Mouse (Mus musculus) right cerebral cortex, adult 18-20 months (tissue): Measurements from ENCODE around the gene Snorc.

ENCODE experiments used
- DNase-seq: peaks from one replicate; pipeline ENCODE4 v3.0.0; 2022; ENCODE audit warnings: mixed read lengths

Gene Snorc

DNA sequence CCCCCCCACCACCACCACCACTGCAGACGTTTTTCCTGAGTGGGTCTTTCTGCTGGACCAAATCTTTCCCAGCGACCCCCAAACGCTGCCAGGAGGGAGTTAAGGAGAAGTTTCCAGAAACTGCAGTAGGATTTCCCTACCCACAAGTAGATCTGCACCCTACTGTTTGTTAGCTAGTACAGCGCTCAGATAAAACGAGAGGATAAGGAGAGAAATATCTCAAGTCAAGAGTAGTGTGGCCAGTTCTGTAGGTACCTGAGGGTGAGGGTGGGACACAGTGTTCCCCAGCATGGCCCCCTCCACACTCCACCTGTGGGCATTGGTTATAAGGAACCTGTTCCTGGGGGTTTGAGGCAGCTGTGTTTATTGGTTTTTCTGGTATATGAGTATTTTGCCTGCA is 40.8 kb downstream of the Snorc start:
- no peak for DNase-seq

DNA sequence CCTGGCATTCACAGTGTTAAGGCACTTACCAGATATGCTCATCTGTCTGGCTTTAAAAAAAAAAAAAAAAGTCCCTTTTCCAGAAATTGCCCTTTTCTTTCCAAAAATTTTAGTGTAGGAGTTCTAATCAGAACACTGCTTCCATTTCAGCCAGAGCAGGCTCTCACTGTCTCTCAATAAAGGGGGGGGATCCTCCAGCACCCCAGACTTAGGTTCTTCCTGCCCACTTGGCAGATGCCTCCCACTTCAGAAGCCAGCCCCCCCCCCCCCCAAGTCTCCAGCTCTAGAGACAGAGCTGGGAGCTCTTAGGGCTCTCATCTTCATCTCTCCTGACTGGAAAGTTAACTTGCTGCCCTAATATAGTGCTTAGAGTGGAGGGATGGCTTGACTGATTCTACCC is 50.4 kb downstream of the Snorc start:
- DNase-seq: no peak

DNA sequence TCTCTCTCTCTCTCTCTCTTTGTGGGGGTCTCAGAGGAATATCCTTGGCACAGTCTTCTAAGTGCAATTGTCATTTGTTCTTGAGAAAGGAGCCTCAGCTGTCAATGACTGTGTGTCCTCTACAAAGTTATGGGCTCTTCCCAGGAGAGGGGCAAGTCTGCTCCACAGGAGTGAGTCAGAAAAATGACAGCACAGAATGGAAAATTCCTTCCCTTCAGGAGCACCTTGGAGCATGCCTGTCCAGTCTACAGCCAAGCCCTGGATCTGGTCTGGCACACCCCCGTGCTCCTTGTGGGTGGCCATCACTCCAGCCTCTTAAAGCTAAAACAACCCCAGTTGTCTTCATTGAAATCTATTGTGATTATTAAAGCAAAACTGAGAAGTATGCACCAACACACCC is 51.5 kb downstream of the Snorc start:
- DNase-seq: no peak

DNA sequence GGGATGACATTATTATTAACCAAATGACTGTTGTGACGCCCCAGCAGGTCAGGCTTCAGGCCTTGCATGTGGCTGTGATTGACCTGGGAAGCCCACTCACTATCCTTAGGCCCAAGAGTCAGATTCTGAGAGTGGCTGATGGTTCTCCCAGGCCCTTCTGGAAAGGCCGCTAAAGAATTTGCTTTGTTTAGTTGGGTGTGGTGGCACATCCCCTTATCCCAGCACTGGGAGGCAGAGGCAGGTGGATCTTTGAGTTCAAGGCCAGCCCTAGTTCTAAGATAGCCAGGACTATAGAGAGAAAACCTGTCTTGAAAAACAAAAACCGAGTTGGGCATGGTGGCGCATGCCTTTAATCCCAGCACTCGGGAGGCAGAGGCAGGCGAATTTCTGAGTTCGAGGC is 55.0 kb downstream of the Snorc start:
- no peak for DNase-seq
